Mouse (Mus musculus) hindbrain, embryonic 10.5 days (tissue): ENCODE measurements around the gene Trip6. TPM values are rescaled to one million over a fixed set of nuclear protein-coding genes. Genes with fewer than 3 reads are reported as not detected.

Experiments used
- DNase-seq: peaks from one replicate; pipeline ENCODE4 v3.0.0-alpha.2; 2017; ENCODE audit warnings: low spot score
- H3K27ac ChIP-seq: fragments of 300-500 bp; sonication (generic); 2 replicates; pipeline ENCODE4 v1.5.1; 2016; ENCODE audit warnings: mild to moderate bottlenecking, moderate library complexity
- H3K27me3 ChIP-seq: fragments of 300-500 bp; sonication (generic); 2 replicates; pipeline ENCODE4 v1.6.1; 2016; ENCODE audit warnings: mild to moderate bottlenecking; ENCODE audit not compliant: poor library complexity, insufficient read depth, severe bottlenecking
- H3K36me3 ChIP-seq: fragments of 300-500 bp; sonication (generic); 2 replicates; pipeline ENCODE4 v1.6.1; 2016; ENCODE audit warnings: mild to moderate bottlenecking, moderate library complexity
- H3K4me1 ChIP-seq: fragments of 300-500 bp; sonication (generic); replicated peaks from 2 replicates; pipeline ENCODE4 v1.6.1; 2016; ENCODE audit warnings: mild to moderate bottlenecking
- H3K4me3 ChIP-seq: fragments of 300-500 bp; sonication (generic); 2 replicates; pipeline ENCODE4 v1.5.1; 2016; ENCODE audit warnings: mild to moderate bottlenecking, moderate library complexity
- H3K9me3 ChIP-seq: fragments of 300-500 bp; sonication (generic); 2 replicates; pipeline ENCODE4 v1.6.1; 2016; ENCODE audit warnings: mild to moderate bottlenecking, moderate library complexity
- WGBS: fragments of 180-500 bp; shearing (Covaris S2); methylation state at CpG from one replicate; pipeline ENCODE4 v1.1.7; 2016; 5-methylcytosine and 5-hydroxymethylcytosine counted together
- polyA plus RNA-seq: library from polyadenylated mRNA; unstranded; fragments of >200 nt; fragmentation: Nextera tagmentation; extraction: Ambion mirVana; gene quantifications from 2 replicates; pipeline ENCODE4 v1.2.1, GENCODE M21; 2016

Gene Trip6
- polyA plus RNA-seq = 53.9 and 57.2 TPM in 2 replicates

GRCm38 (mm10) chr5:137314193-137315083 is at the start of gene Trip6:
Gene Trip6 (minus strand): TSS chr5:137314404.
- no peaks in the 10 kb centered on the region for H3K9me3 ChIP-seq
- DNase-seq = peak; percentile 91
- H3K27ac ChIP-seq = peak within 1 kb of the TSS; percentile 93
- WGBS = 16% methylated on average over 30 of the region's 30 CpGs
- H3K27me3 ChIP-seq = no peaks in the 10 kb centered on the region
- H3K4me1 ChIP-seq = peaks cover 42% of the 10 kb centered on the region
- peak within 1 kb of the TSS; percentile 71 for H3K4me3 ChIP-seq
- H3K36me3 ChIP-seq = peaks cover 58% of the 10 kb centered on the region

- no peaks in the 10 kb centered on the region for H3K27me3 ChIP-seq
- no peak for DNase-seq
- peaks cover 10% of the 10 kb centered on the region for H3K4me1 ChIP-seq
- 39% methylated on average over 7 of the region's 7 CpGs for WGBS
- no peaks in the 10 kb centered on the region for H3K9me3 ChIP-seq
- no peak overlapping the region for H3K27ac ChIP-seq
- peaks cover 98% of the 10 kb centered on the region for H3K36me3 ChIP-seq
- no peak overlapping the region for H3K4me3 ChIP-seq
Measured at GRCm38 (mm10) chr5:137358382-137358781, 44.2 kb upstream of the Trip6 start.

DNA sequence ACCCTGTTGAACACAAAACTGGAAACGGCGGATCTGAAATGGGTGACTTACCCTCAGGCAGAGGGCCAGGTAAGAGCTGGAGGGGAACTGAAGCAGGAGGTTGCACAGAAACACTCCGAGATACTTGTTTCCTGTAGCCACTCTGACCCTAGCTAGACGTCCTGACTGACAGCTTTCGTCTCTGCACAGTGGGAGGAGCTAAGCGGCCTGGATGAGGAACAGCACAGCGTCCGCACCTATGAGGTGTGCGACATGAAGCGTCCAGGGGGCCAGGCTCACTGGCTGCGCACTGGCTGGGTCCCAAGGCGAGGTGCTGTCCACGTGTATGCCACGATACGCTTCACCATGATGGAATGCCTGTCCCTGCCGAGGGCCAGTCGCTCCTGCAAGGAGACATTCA is 39.9 kb upstream of the Trip6 start:
- WGBS = 90% methylated on average over 17 of the region's 17 CpGs
- Histone ChIP-seq H3K4me3 (no peak overlapping the region), H3K27me3 (no peaks in the 10 kb centered on the region), H3K4me1 (peaks cover 46% of the 10 kb centered on the region), H3K36me3 (peaks cover 68% of the 10 kb centered on the region), H3K27ac (no peak overlapping the region), H3K9me3 (no peaks in the 10 kb centered on the region)
- DNase-seq = no peak

DNA sequence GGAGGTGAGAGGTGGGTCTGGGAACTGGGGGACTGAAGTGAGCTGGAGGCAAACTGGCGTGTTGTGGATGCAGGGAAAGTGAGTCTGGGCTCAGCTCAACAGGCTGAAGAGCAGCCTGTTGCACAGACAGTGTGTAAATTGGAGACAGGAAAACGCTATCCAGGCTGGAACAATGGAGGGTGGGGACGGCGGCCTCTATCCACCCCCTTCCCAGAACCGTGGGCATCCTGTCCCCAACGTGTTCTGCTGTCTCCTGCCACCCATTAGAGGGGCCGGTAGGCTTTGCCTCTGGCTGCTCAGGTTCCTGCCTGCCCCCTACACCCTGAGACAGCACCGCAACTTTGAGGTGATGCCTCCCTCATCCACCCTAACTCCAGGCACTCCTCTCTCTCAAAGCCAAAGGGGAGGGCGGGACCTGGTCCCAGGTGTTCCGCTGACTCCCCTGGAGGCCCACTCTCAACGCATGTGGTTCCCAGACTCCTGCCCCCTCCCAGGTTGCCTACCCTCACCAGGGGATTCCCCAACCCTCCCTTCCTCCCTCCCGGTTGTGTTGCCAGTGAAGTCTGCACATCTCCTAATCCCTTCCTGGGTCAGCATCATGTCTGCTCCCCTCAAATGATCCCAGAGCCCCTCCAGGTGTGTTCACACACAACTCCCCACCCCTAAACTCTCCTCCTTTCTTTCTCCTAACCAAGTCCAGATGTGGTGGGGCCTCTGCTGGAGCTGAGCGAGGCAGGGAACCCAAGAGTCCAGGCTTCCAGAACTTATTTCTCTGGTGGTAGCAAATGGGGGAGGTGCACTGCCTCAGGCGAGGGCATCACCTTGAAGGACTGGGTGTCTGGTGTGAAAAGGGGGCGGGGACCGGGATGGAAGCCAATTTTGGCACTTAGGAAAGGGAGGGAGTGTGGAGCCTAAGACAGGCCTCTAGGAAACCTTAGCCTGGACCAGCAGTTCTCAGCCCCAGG is 38.1 kb upstream of the Trip6 start:
- 20% methylated on average over 16 of the region's 16 CpGs for WGBS
- H3K27me3 ChIP-seq = no peaks in the 10 kb centered on the region
- H3K4me3 ChIP-seq = peak overlapping the region; percentile 94
- peaks cover 60% of the 10 kb centered on the region for H3K4me1 ChIP-seq
- peaks cover 50% of the 10 kb centered on the region for H3K36me3 ChIP-seq
- H3K9me3 ChIP-seq = no peaks in the 10 kb centered on the region
- no peak for DNase-seq
- H3K27ac ChIP-seq = peak overlapping the region; percentile 98

- WGBS = 10% methylated on average over 4 of the region's 4 CpGs
- peaks cover 41% of the 10 kb centered on the region for H3K36me3 ChIP-seq
- H3K27me3 ChIP-seq = no peaks in the 10 kb centered on the region
- DNase-seq = no peak
- H3K4me3 ChIP-seq = peak overlapping the region; percentile 94
- peak overlapping the region; percentile 98 for H3K27ac ChIP-seq
- H3K9me3 ChIP-seq = no peaks in the 10 kb centered on the region
- H3K4me1 ChIP-seq = peaks cover 64% of the 10 kb centered on the region
Measured at GRCm38 (mm10) chr5:137351394-137351793, 37.2 kb upstream of the Trip6 start.

DNA sequence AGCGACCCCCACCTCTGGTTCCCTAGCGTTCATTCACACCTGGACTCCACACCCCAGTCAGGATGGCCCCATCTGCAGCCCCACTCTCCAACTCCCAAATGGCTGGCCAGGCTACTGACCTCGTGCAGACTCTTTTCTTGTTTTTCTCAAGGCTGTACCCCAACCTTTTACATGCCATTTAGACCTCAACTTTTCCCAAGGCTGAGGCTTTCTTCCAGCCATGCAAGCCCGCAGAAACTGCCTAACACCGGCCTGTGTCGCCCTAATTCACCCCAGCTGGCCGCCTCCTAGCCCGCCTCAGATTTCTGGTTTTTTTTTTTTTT is 36.8 kb upstream of the Trip6 start:
- peak overlapping the region; percentile 94 for H3K4me3 ChIP-seq
- peaks cover 67% of the 10 kb centered on the region for H3K4me1 ChIP-seq
- peak overlapping the region; percentile 98 for H3K27ac ChIP-seq
- peak; percentile 39 for DNase-seq
- H3K9me3 ChIP-seq = no peaks in the 10 kb centered on the region
- under 1% methylated on average over 8 of the region's 8 CpGs for WGBS
- H3K36me3 ChIP-seq = peaks cover 37% of the 10 kb centered on the region
- no peaks in the 10 kb centered on the region for H3K27me3 ChIP-seq

DNA sequence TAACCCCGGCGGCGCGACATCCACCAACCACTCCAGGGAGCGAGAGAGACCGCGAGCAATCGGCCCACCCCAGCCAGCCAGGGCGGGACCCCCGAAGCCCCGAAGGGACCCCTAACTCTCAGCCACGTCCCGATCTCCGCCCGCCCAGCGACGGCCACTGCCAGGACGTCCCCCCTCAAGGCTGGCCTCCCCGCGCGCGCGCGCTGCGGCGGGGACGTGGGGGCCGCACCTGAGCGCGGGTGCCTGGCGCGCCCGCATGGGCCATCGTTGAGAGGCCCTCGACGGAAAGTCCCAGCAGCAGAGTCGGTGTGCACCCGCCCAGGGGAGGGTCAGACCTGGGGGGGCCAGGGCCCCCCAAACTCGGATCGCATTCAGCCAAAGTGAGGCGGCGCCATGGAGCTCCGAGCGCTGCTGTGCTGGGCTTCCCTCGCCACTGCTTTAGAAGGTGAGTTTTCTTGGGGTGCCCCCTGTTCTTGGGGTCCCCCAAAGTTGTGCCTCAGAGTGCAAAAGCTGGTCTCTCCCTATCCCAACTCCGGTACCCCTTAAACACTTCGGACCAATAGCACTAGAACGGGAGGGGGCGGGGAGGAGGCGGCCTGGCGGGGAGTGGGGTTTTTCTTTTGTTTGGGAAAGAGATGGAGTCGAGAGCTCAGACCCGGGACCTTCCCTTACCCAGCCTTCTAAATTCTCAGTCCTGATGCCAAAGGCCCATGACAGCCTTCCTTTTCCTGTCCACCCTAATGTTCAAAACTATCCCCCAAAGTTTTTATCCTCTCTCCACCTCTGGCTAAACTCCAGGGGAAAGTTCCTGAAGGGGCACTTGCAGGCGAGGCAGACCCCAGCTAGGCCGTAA is 36.2 kb upstream of the Trip6 start:
- under 1% methylated on average over 55 of the region's 55 CpGs for WGBS
- Histone ChIP-seq H3K27ac (peak overlapping the region; percentile 98), H3K36me3 (peaks cover 31% of the 10 kb centered on the region), H3K9me3 (no peaks in the 10 kb centered on the region), H3K4me1 (peaks cover 72% of the 10 kb centered on the region), H3K4me3 (peak overlapping the region; percentile 94), H3K27me3 (no peaks in the 10 kb centered on the region)
- DNase-seq = peak; percentile 43

- H3K9me3 ChIP-seq = no peaks in the 10 kb centered on the region
- peaks cover 23% of the 10 kb centered on the region for H3K36me3 ChIP-seq
- no peaks in the 10 kb centered on the region for H3K27me3 ChIP-seq
- H3K4me1 ChIP-seq = peaks cover 74% of the 10 kb centered on the region
- H3K4me3 ChIP-seq = peak within 1 kb of the TSS; percentile 94
- WGBS = 1% methylated on average over 32 of the region's 32 CpGs
- peak within 1 kb of the TSS; percentile 98 for H3K27ac ChIP-seq
- DNase-seq = peak; percentile 96
Measured at GRCm38 (mm10) chr5:137349384-137350204, 35.4 kb upstream of the Trip6 start, which contains the start of gene Ephb4. Gene Ephb4 (plus strand): TSS chr5:137350109.

- Histone ChIP-seq H3K36me3 (peaks cover 14% of the 10 kb centered on the region), H3K27me3 (no peaks in the 10 kb centered on the region), H3K27ac (peak overlapping the region; percentile 98), H3K4me3 (peak overlapping the region; percentile 94), H3K9me3 (no peaks in the 10 kb centered on the region), H3K4me1 (peaks cover 71% of the 10 kb centered on the region)
- DNase-seq = peak; percentile 69
- WGBS = under 1% methylated on average over 33 of the region's 33 CpGs
Measured at GRCm38 (mm10) chr5:137348482-137349383, 34.5 kb upstream of the Trip6 start.

GRCm38 (mm10) chr5:137347856-137348255 is 33.7 kb upstream of the Trip6 start:
- peak overlapping the region; percentile 98 for H3K27ac ChIP-seq
- peak; percentile 22 for DNase-seq
- H3K27me3 ChIP-seq = no peaks in the 10 kb centered on the region
- no peaks in the 10 kb centered on the region for H3K9me3 ChIP-seq
- WGBS = 31% methylated on average over 7 of the region's 7 CpGs
- H3K4me1 ChIP-seq = peaks cover 66% of the 10 kb centered on the region
- H3K4me3 ChIP-seq = peak overlapping the region; percentile 94
- H3K36me3 ChIP-seq = 0 out of 2 replicates have a peak, but pooled peaks cover 8% of the 10 kb centered on the region

GRCm38 (mm10) chr5:137346983-137347382 is 32.8 kb upstream of the Trip6 start:
- Histone ChIP-seq H3K27me3 (no peaks in the 10 kb centered on the region), H3K4me1 (peaks cover 57% of the 10 kb centered on the region), H3K27ac (no peak overlapping the region), H3K4me3 (no peak overlapping the region), H3K36me3 (no peaks in the 10 kb centered on the region), H3K9me3 (no peaks in the 10 kb centered on the region)
- 91% methylated on average over 4 of the region's 4 CpGs for WGBS
- DNase-seq = no peak
